Mouse (Mus musculus): ENCODE measurements around the gene Mettl26. TPM values are rescaled to one million over a fixed set of nuclear protein-coding genes. Genes with fewer than 3 reads are reported as not detected.

Mettl26 gene
- total and polyA plus RNA-seq, 2 experiments from 2014 or later, result 50.0 to 62.9 TPM

GRCm38 (mm10) chr17:25881691-25882090 lies 6.8 kb downstream of the Mettl26 start:
- H3K36me3 ChIP-seq (ENCODE audit: insufficient read depth, low read length), result peaks cover 28% of the 10 kb centered on the region
- no peak for TF ChIP-seq CTCF (IDR thresholded peaks at IDR 0.05; ENCODE audit: low read depth)
- H3K4me1 ChIP-seq (ENCODE audit: insufficient read depth, low read length), result no peaks in the 10 kb centered on the region
- ATAC-seq (no peak), DNase-seq (ENCODE audit: low spot score) (no peak)
- WGBS, result 21% methylated on average over 4 of the region's 4 CpGs
- H3K9me3 ChIP-seq (ENCODE audit: low read length), result no peaks in the 10 kb centered on the region
- no peak overlapping the region for H3K27ac ChIP-seq
- H3K27me3 ChIP-seq (ENCODE audit: insufficient read depth, low read length), result no peaks in the 10 kb centered on the region
- H3K9ac ChIP-seq (replicated peaks; ENCODE audit: low read length), result no peak overlapping the region
- no peak overlapping the region for H3K4me3 ChIP-seq (ENCODE audit: low read length)
- H3K4me2 ChIP-seq (ENCODE audit: low read depth, low read length), result no peak overlapping the region

DNA sequence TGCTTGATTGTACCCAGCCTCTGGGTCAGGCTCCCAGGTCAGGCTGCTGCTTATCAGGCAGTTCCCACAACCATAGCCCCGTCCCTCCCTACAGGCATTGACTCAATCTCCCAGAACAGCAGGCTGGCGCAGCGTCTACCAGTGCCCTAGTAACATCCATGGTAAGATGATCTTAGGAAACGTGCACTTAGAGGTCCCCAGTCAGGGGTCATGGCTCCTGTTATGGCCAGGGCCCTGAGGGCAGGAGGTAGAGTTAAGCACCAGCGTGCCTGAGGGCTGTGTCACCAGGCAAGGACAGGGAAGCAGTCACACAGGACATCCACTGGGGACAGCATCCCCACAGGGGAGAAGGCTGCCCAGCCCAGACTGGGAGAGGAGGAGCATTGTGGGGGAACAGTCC lies 7.4 kb downstream of the Mettl26 start:
- Histone ChIP-seq H3K9ac (replicated peaks; ENCODE audit: low read length) (no peak overlapping the region), H3K4me3 (ENCODE audit: low read length) (no peak overlapping the region), H3K36me3 (ENCODE audit: insufficient read depth, low read length) (peaks cover 28% of the 10 kb centered on the region), H3K9me3 (ENCODE audit: low read length) (no peaks in the 10 kb centered on the region), H3K4me2 (ENCODE audit: low read depth, low read length) (no peak overlapping the region), H3K27me3 (ENCODE audit: insufficient read depth, low read length) (no peaks in the 10 kb centered on the region), H3K27ac (no peak overlapping the region), H3K4me1 (ENCODE audit: insufficient read depth, low read length) (no peaks in the 10 kb centered on the region)
- peak; percentile 25; the same call in 1 of the 2 replicates for TF ChIP-seq CTCF (IDR thresholded peaks at IDR 0.05; ENCODE audit: low read depth)
- WGBS, result 36% methylated on average over 5 of the region's 5 CpGs
- DNase-seq (ENCODE audit: low spot score), result no peak
- peak; percentile 25; the same call in 1 of the 2 replicates for ATAC-seq

- WGBS, result 72% methylated on average over 8 of the region's 8 CpGs
Measured at GRCm38 (mm10) chr17:25883268-25883667, 8.4 kb downstream of the Mettl26 start.

DNA sequence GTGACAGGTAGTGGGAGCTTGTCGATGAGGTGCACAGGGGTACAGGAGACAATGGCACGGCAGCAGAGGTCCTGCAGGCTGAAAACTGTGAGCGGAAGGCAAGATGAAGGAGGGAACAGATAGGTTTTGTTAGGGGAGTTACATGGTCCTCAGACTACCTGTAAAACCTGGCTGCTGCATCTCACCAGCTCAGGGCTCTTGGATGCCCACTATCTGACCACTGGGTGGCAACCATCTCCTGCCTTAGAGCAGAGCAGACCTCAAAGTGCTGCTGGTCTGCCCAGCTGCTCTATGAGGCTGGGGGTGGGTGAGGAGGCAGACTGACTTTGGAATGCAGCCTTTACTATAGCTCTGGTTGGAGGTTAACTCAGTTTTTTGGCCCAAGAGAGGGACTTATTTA lies 8.9 kb downstream of the Mettl26 start:
- no peak for ATAC-seq

More at GRCm38 (mm10) chr17:25883268-25883667, 8.4 kb downstream of the Mettl26 start:
- no peak for TF ChIP-seq CTCF (IDR thresholded peaks at IDR 0.05; ENCODE audit: low read depth)
- Histone ChIP-seq H3K4me3 (ENCODE audit: low read length) (no peak overlapping the region), H3K27me3 (ENCODE audit: insufficient read depth, low read length) (no peaks in the 10 kb centered on the region), H3K9ac (replicated peaks; ENCODE audit: low read length) (no peak overlapping the region), H3K4me1 (ENCODE audit: insufficient read depth, low read length) (no peaks in the 10 kb centered on the region), H3K36me3 (ENCODE audit: insufficient read depth, low read length) (peaks cover 27% of the 10 kb centered on the region), H3K9me3 (ENCODE audit: low read length) (no peaks in the 10 kb centered on the region), H3K4me2 (ENCODE audit: low read depth, low read length) (no peak overlapping the region), H3K27ac (no peak overlapping the region)
- DNase-seq (ENCODE audit: low spot score), result no peak
- ATAC-seq, result no peak

GRCm38 (mm10) chr17:25885636-25886035 lies 10.8 kb downstream of the Mettl26 start:
- ATAC-seq, result peak; percentile 15; the same call in 1 of the 2 replicates

More for the DNA sequence above, 8.9 kb downstream of the Mettl26 start:
- Histone ChIP-seq H3K4me1 (ENCODE audit: insufficient read depth, low read length) (no peaks in the 10 kb centered on the region), H3K27me3 (ENCODE audit: insufficient read depth, low read length) (no peaks in the 10 kb centered on the region), H3K9me3 (ENCODE audit: low read length) (no peaks in the 10 kb centered on the region), H3K4me2 (ENCODE audit: low read depth, low read length) (no peak overlapping the region), H3K27ac (no peak overlapping the region), H3K9ac (replicated peaks; ENCODE audit: low read length) (no peak overlapping the region), H3K4me3 (ENCODE audit: low read length) (no peak overlapping the region), H3K36me3 (ENCODE audit: insufficient read depth, low read length) (peaks cover 24% of the 10 kb centered on the region)
- 91% methylated on average over 3 of the region's 3 CpGs for WGBS
- peak; percentile 56 for TF ChIP-seq CTCF (IDR thresholded peaks at IDR 0.05; ENCODE audit: low read depth)
- no peak for DNase-seq (ENCODE audit: low spot score)

DNA sequence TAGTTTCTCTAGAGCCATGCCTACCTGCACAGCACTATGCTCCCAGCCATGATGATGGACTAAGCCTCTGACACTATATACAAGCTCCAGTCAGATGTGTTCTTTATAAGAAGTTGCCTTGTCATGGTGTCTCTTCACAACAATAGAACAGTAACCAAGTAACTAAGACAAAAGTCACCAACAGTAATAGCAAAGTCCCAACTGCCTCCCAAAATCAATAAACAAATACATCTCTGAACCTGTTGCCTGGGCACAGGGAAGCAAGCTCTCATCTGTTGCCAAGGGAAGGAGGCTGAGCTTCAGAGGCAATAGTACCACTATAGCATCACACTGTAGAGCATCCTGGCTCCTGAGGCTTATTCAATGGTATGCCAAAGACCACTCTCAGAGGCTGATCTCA lies 11.9 kb downstream of the Mettl26 start:
- no peak overlapping the region for H3K9ac ChIP-seq (replicated peaks; ENCODE audit: low read length)
- DNase-seq (ENCODE audit: low spot score) (no peak), ATAC-seq (no peak)
- no peak overlapping the region for H3K27ac ChIP-seq
- peaks cover 29% of the 10 kb centered on the region for H3K36me3 ChIP-seq (ENCODE audit: insufficient read depth, low read length)
- no peak for TF ChIP-seq CTCF (IDR thresholded peaks at IDR 0.05; ENCODE audit: low read depth)
- H3K9me3 ChIP-seq (ENCODE audit: low read length), result no peaks in the 10 kb centered on the region
- H3K4me3 ChIP-seq (ENCODE audit: low read length), result no peak overlapping the region
- H3K4me2 ChIP-seq (ENCODE audit: low read depth, low read length), result no peak overlapping the region
- H3K27me3 ChIP-seq (ENCODE audit: insufficient read depth, low read length), result no peaks in the 10 kb centered on the region
- H3K4me1 ChIP-seq (ENCODE audit: insufficient read depth, low read length), result no peaks in the 10 kb centered on the region

More at GRCm38 (mm10) chr17:25885636-25886035, 10.8 kb downstream of the Mettl26 start:
- Histone ChIP-seq H3K4me2 (ENCODE audit: low read depth, low read length) (no peak overlapping the region), H3K27me3 (ENCODE audit: insufficient read depth, low read length) (no peaks in the 10 kb centered on the region), H3K9ac (replicated peaks; ENCODE audit: low read length) (no peak overlapping the region), H3K4me1 (ENCODE audit: insufficient read depth, low read length) (no peaks in the 10 kb centered on the region), H3K36me3 (ENCODE audit: insufficient read depth, low read length) (peaks cover 31% of the 10 kb centered on the region), H3K4me3 (ENCODE audit: low read length) (no peak overlapping the region), H3K27ac (no peak overlapping the region), H3K9me3 (ENCODE audit: low read length) (no peaks in the 10 kb centered on the region)
- DNase-seq (ENCODE audit: low spot score), result peak; percentile 58
- WGBS, result 67% methylated on average over 4 of the region's 4 CpGs
- TF ChIP-seq CTCF (IDR thresholded peaks at IDR 0.05; ENCODE audit: low read depth), result peak; percentile 60

- Histone ChIP-seq H3K4me2 (ENCODE audit: low read depth, low read length) (no peak overlapping the region), H3K4me1 (ENCODE audit: insufficient read depth, low read length) (no peaks in the 10 kb centered on the region), H3K9me3 (ENCODE audit: low read length) (no peaks in the 10 kb centered on the region), H3K9ac (replicated peaks; ENCODE audit: low read length) (no peak overlapping the region), H3K27me3 (ENCODE audit: insufficient read depth, low read length) (no peaks in the 10 kb centered on the region), H3K27ac (no peak overlapping the region), H3K36me3 (ENCODE audit: insufficient read depth, low read length) (peaks cover 27% of the 10 kb centered on the region), H3K4me3 (ENCODE audit: low read length) (no peak overlapping the region)
- ATAC-seq (no peak), DNase-seq (ENCODE audit: low spot score) (no peak)
- WGBS, result 87% methylated on average over 10 of the region's 10 CpGs
- no peak for TF ChIP-seq CTCF (IDR thresholded peaks at IDR 0.05; ENCODE audit: low read depth)
Measured at GRCm38 (mm10) chr17:25887467-25887866, 12.6 kb downstream of the Mettl26 start.
